Comparison of ENCODE assay signal across 10 mouse cellular contexts in the genomic region with DNA sequence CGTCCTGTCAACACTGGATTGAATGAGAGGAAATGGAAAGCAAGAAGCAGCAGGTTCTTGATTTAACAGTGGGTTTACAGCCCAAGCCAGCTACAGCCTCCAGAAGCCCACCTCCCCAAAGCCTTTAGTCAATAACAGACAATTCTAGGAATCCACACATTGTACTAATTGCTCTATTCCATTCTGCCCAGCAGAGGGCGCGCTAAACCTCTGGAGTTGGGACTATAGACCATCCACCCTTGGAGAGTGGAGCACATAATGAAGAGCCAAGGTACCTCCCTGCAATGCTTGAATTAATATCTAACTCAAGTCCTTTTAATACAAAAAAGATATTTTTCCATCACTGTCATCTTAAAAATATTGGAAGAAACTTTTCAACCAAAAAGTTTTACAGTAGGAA. TPM values are rescaled to one million over a fixed set of nuclear protein-coding genes. Genes with fewer than 3 reads are reported as not detected.
DNase-seq lines count a peak whose midpoint lies in the region; ATAC-seq lines count a peak whose summit lies in the region.
"Had no signal": no experiment of that assay in that cellular context is flagged by ENCODE, and none has a peak within 500 bp of the region (broad histone marks: within the 10 kb centered on the region; RNA-seq: fewer than 3 reads in every experiment).

No protein-coding gene starts in this region.

- no peak overlapping the region for H3K4me3 ChIP-seq in midbrain, embryonic 10.5 days
- no peak overlapping the region for H3K4me3 ChIP-seq in midbrain, embryonic 16.5 days (ENCODE audit: low read depth, low read length)

- H3K27me3 ChIP-seq in midbrain, embryonic 10.5 days (ENCODE audit: low read depth, poor library complexity, severe bottlenecking) = no peaks in the 10 kb centered on the region
- no peaks in the 10 kb centered on the region for H3K27me3 ChIP-seq in midbrain, embryonic 16.5 days (ENCODE audit: control insufficient read depth, insufficient read depth, low read depth, low read length)

- 23% methylated on average over 3 of the region's 3 CpGs for WGBS in midbrain, embryonic 10.5 days
- WGBS in midbrain, embryonic 16.5 days = 22% methylated on average over 3 of the region's 3 CpGs

- H3K4me1 ChIP-seq in midbrain, embryonic 10.5 days = no peaks in the 10 kb centered on the region
- no peaks in the 10 kb centered on the region for H3K4me1 ChIP-seq in midbrain, embryonic 16.5 days (ENCODE audit: control insufficient read depth, insufficient read depth, low read length)

- H3K27ac ChIP-seq in midbrain, embryonic 10.5 days (replicated peaks) = no peak overlapping the region
- no peak overlapping the region for H3K27ac ChIP-seq in midbrain, embryonic 16.5 days (ENCODE audit: low read length)
- H3K27ac ChIP-seq: macrophage had no signal

- peak; percentile 51 to 52 for DNase-seq in cerebellum, postnatal 10 days
- no peak for DNase-seq in cerebellum, adult 8-10 months
- peak; percentile 37 for DNase-seq in midbrain, embryonic 10.5 days (ENCODE audit: low spot score)
- DNase-seq in layer of hippocampus, adult 8-10 months (ENCODE audit: low spot score in 2 of 2) = peak; percentile 4 to 34
- DNase-seq in retina, postnatal 1 day = peak; percentile 41
- DNase-seq in T-cell, adult 2 months (ENCODE audit: low spot score) = no peak

- no peak for ATAC-seq in midbrain, embryonic 16.5 days
- ATAC-seq in common myeloid progenitor, adult 5-6 weeks (replicated peaks; ENCODE audit: low read depth, poor library complexity, severe bottlenecking) = 0 out of 2 replicates have a peak, but pooled peaks have one; percentile 58

- no peak overlapping the region for H3K4me2 ChIP-seq in midbrain, embryonic 16.5 days (ENCODE audit: low read length)

- H3K9ac ChIP-seq in midbrain, embryonic 16.5 days (ENCODE audit: low read depth, low read length) = no peak overlapping the region

- no peaks in the 10 kb centered on the region for H3K36me3 ChIP-seq in midbrain, embryonic 10.5 days
- no peaks in the 10 kb centered on the region for H3K36me3 ChIP-seq in midbrain, embryonic 16.5 days (ENCODE audit: control insufficient read depth, insufficient read depth, low read length)

- H3K9me3 ChIP-seq in midbrain, embryonic 10.5 days (replicated peaks) = no peaks in the 10 kb centered on the region
- no peaks in the 10 kb centered on the region for H3K9me3 ChIP-seq in midbrain, embryonic 16.5 days (replicated peaks; ENCODE audit: control insufficient read depth, low read length, poor library complexity, severe bottlenecking)

RNA-seq across cellular contexts. Expression of a gene that starts 23.0 kb away (rescaled TPM):
- polyA plus RNA-seq in midbrain, embryonic 10.5 days (2016; fragmentation: Nextera tagmentation; extraction: Ambion mirVana) = not detected in 2 replicates
- polyA plus RNA-seq in midbrain, embryonic 16.5 days (2015; fragmentation: Nextera tagmentation; extraction: Ambion mirVana) = not detected in 2 replicates
- total RNA-seq in common myeloid progenitor, adult 5-6 weeks (2017) = not detected in 2 replicates
- not detected for total RNA-seq in layer of hippocampus, adult 8-10 months (2022)
- total RNA-seq: gastrocnemius, postnatal 4 days had no signal
- polyA plus RNA-seq: macrophage had no signal

RNA-seq across cellular contexts. Expression of a gene that starts 29.8 kb away (rescaled TPM):
- polyA plus RNA-seq in midbrain, embryonic 10.5 days (2016; fragmentation: Nextera tagmentation; extraction: Ambion mirVana) = not detected in 2 replicates
- polyA plus RNA-seq in midbrain, embryonic 16.5 days (2015; fragmentation: Nextera tagmentation; extraction: Ambion mirVana) = not detected in 2 replicates
- total RNA-seq in common myeloid progenitor, adult 5-6 weeks (2017) = not detected in 2 replicates
- not detected for total RNA-seq in layer of hippocampus, adult 8-10 months (2022)
- total RNA-seq: gastrocnemius, postnatal 4 days had no signal
- polyA plus RNA-seq: macrophage had no signal

RNA-seq across cellular contexts. Expression of a gene that starts 33.0 kb away (rescaled TPM):
- not detected in 2 replicates for polyA plus RNA-seq in midbrain, embryonic 10.5 days (2016; fragmentation: Nextera tagmentation; extraction: Ambion mirVana)
- polyA plus RNA-seq in midbrain, embryonic 16.5 days (2015; fragmentation: Nextera tagmentation; extraction: Ambion mirVana) = not detected in 2 replicates
- not detected in 2 replicates for total RNA-seq in common myeloid progenitor, adult 5-6 weeks (2017)
- total RNA-seq in layer of hippocampus, adult 8-10 months (2022) = not detected
- total RNA-seq: gastrocnemius, postnatal 4 days had no signal
- polyA plus RNA-seq: macrophage had no signal

RNA-seq across cellular contexts. Expression of a gene that starts 41.3 kb away (rescaled TPM):
- not detected in 2 replicates for polyA plus RNA-seq in midbrain, embryonic 10.5 days (2016; fragmentation: Nextera tagmentation; extraction: Ambion mirVana)
- not detected in 2 replicates for polyA plus RNA-seq in midbrain, embryonic 16.5 days (2015; fragmentation: Nextera tagmentation; extraction: Ambion mirVana)
- not detected in 2 replicates for total RNA-seq in common myeloid progenitor, adult 5-6 weeks (2017)
- total RNA-seq in layer of hippocampus, adult 8-10 months (2022) = not detected
- total RNA-seq: gastrocnemius, postnatal 4 days had no signal
- polyA plus RNA-seq: macrophage had no signal

RNA-seq across cellular contexts. Expression of a gene that starts 51.9 kb away (rescaled TPM):
- not detected in 2 replicates for polyA plus RNA-seq in midbrain, embryonic 10.5 days (2016; fragmentation: Nextera tagmentation; extraction: Ambion mirVana)
- not detected in 2 replicates for polyA plus RNA-seq in midbrain, embryonic 16.5 days (2015; fragmentation: Nextera tagmentation; extraction: Ambion mirVana)
- not detected in 2 replicates for total RNA-seq in common myeloid progenitor, adult 5-6 weeks (2017)
- not detected for total RNA-seq in layer of hippocampus, adult 8-10 months (2022)
- total RNA-seq: gastrocnemius, postnatal 4 days had no signal
- polyA plus RNA-seq: macrophage had no signal

Comparison
In these comparisons a context has a peak if more than half of its experiments do, and no peak if none do; other contexts are left out.
1. DNase-seq: peak in cerebellum, postnatal 10 days (2 of 2), midbrain, embryonic 10.5 days (single experiment), layer of hippocampus, adult 8-10 months (2 of 2) and retina, postnatal 1 day (single experiment); none in cerebellum, adult 8-10 months (single experiment) and T-cell, adult 2 months (single experiment).